Mouse (Mus musculus) spleen, adult 2 months (tissue): Measurements from ENCODE around the gene Atp6v1b1.

Experiments
- CTCF ChIP-seq: fragments of 200-500 bp; IDR thresholded peaks from 2 replicates; pipeline ENCODE4 v1.5.1; 2011; ENCODE audit warnings: mild to moderate bottlenecking, inconsistent platforms; ENCODE audit not compliant: insufficient read depth, insufficient read length, insufficient replicate concordance; ENCODE audit errors: extremely low read depth
- POLR2A ChIP-seq: fragments of 200-500 bp; IDR thresholded peaks from 2 replicates; pipeline ENCODE4 v1.6.1; 2011; ENCODE audit warnings: low read depth, low read length, inconsistent platforms

GRCm38 (mm10) chr6:83696684-83697083, 46.1 kb upstream of the Atp6v1b1 start:
- no peak for TF ChIP-seq POLR2A
- no peak for TF ChIP-seq CTCF
